Mouse (Mus musculus): Measurements from ENCODE around the gene Gpatch8.

Gpatch8 gene

GRCm38 (mm10) chr11:102556031-102556715, at the start of gene Gpatch8:
Gene Gpatch8, minus strand, starts transcription at chr11:102556392.
- DNase-seq (ENCODE audit: low read depth, low spot score), result peak; percentile 93

- DNase-seq (ENCODE audit: low read depth, low spot score), result no peak
These were observed 48.8 kb upstream of the Gpatch8 start for GRCm38 (mm10) chr11:102604777-102605552.

GRCm38 (mm10) chr11:102604010-102604584, 47.9 kb upstream of the Gpatch8 start, which contains the start of gene Fzd2:
Gene Fzd2, plus strand, starts transcription at chr11:102604396.
- no peak for DNase-seq (ENCODE audit: low read depth, low spot score)

- DNase-seq (ENCODE audit: low read depth, low spot score), result no peak
These were observed 47.3 kb upstream of the Gpatch8 start for GRCm38 (mm10) chr11:102603496-102603850.

- DNase-seq (ENCODE audit: low read depth, low spot score), result no peak
These were observed 46.8 kb upstream of the Gpatch8 start for GRCm38 (mm10) chr11:102602816-102603495.

- no peak for DNase-seq (ENCODE audit: low read depth, low spot score)
These were observed 43.7 kb upstream of the Gpatch8 start for GRCm38 (mm10) chr11:102599912-102600311.

- no peak for DNase-seq (ENCODE audit: low read depth, low spot score)
These were observed 39.2 kb upstream of the Gpatch8 start for GRCm38 (mm10) chr11:102595341-102595820.

- DNase-seq (ENCODE audit: low read depth, low spot score), result no peak
These were observed 31.4 kb upstream of the Gpatch8 start for GRCm38 (mm10) chr11:102587554-102587953.

GRCm38 (mm10) chr11:102586445-102587130, 30.4 kb upstream of the Gpatch8 start:
- DNase-seq (ENCODE audit: low read depth, low spot score), result no peak

GRCm38 (mm10) chr11:102582736-102583135, 26.5 kb upstream of the Gpatch8 start:
- DNase-seq (ENCODE audit: low read depth, low spot score), result no peak

- DNase-seq (ENCODE audit: low read depth, low spot score), result no peak
These were observed 25.9 kb upstream of the Gpatch8 start for GRCm38 (mm10) chr11:102582016-102582610.

- no peak for DNase-seq (ENCODE audit: low read depth, low spot score)
These were observed 25.3 kb upstream of the Gpatch8 start for GRCm38 (mm10) chr11:102581281-102582015.

GRCm38 (mm10) chr11:102580034-102580330, 23.8 kb upstream of the Gpatch8 start:
- no peak for DNase-seq (ENCODE audit: low read depth, low spot score)

GRCm38 (mm10) chr11:102579165-102580033, 23.2 kb upstream of the Gpatch8 start, which contains the start of gene Gm11627:
Gene Gm11627, minus strand, starts transcription at chr11:102579461.
- DNase-seq (ENCODE audit: low read depth, low spot score), result no peak

- peak; percentile 69 for DNase-seq (ENCODE audit: low read depth, low spot score)
These were observed 22.3 kb upstream of the Gpatch8 start for GRCm38 (mm10) chr11:102578341-102579118.

- DNase-seq (ENCODE audit: low read depth, low spot score), result no peak
These were observed 20.0 kb upstream of the Gpatch8 start for GRCm38 (mm10) chr11:102576050-102576754.

- DNase-seq (ENCODE audit: low read depth, low spot score), result no peak
These were observed 18.8 kb upstream of the Gpatch8 start for GRCm38 (mm10) chr11:102575034-102575433.
